19 mouse cellular contexts compared by ENCODE assay signal in genomic region chrX:115256151-115256550, GRCm38 (mm10).
DNase-seq lines count a peak whose midpoint lies in the region; ATAC-seq and TF ChIP-seq lines count a peak whose summit lies in the region.
"Had no signal": no experiment of that assay in that cellular context is flagged by ENCODE, and none has a peak within 500 bp of the region (broad histone marks: within the 10 kb centered on the region; RNA-seq: fewer than 3 reads in every experiment).

No protein-coding gene starts in this region.

- TF ChIP-seq CTCF in ES-Bruce4 (IDR thresholded peaks at IDR 0.05; ENCODE audit: low read depth, low read length), result no peak

- H3K9me3 ChIP-seq in ES-Bruce4 (replicated peaks; ENCODE audit: control insufficient read depth, insufficient read depth, low read length, poor library complexity, severe bottlenecking) (no peaks in the 10 kb centered on the region), ES-E14 (ENCODE audit: control insufficient read depth, insufficient read depth, low read depth, low read length) (no peaks in the 10 kb centered on the region)
- H3K9me3 ChIP-seq in embryonic facial prominence, embryonic 10.5 days, result no peaks in the 10 kb centered on the region; the same call in 1 of the 2 replicates
- H3K9me3 ChIP-seq: embryonic facial prominence, embryonic 12.5 days; forebrain, embryonic 13.5 days; forebrain, embryonic 15.5 days had no signal

- in situ Hi-C loops in ES-E14 (cut with MboI; ENCODE audit: low sequenced_read_pairs in 2 of 2, unreplicated experiment in 2 of 2), result no loop called here

- TF ChIP-seq EP300 in ES-Bruce4 (IDR thresholded peaks at IDR 0.05; ENCODE audit: insufficient read depth, low read depth, low read length), result no peak

- no peaks in the 10 kb centered on the region for H3K27me3 ChIP-seq in ES-Bruce4 (ENCODE audit: control insufficient read depth, insufficient read depth, low read length, poor library complexity, severe bottlenecking)
- H3K27me3 ChIP-seq in embryonic facial prominence, embryonic 10.5 days (replicated peaks; ENCODE audit: low read depth, poor library complexity, severe bottlenecking), result no peaks in the 10 kb centered on the region
- H3K27me3 ChIP-seq: embryonic facial prominence, embryonic 12.5 days; forebrain, embryonic 13.5 days; forebrain, embryonic 15.5 days had no signal

- no peak for TF ChIP-seq POLR2A in ES-Bruce4 (IDR thresholded peaks at IDR 0.05; ENCODE audit: insufficient read depth, low read length)

- DNase-seq in ES-E14 (ENCODE audit: low read depth, low spot score) (peak; percentile 15), ZHBTc4 (ENCODE audit: low read depth, low spot score) (peak; percentile 60)
- DNase-seq in cerebellum, postnatal 10 days, result no peak
- DNase-seq in embryonic facial prominence, embryonic 10.5 days (ENCODE audit: low spot score), result no peak
- DNase-seq: adrenal gland, adult 2 months; adrenal gland, postnatal 10 days; adrenal gland, postnatal 25 days; cerebellum, adult 11-12 months; cerebellum, adult 2 months; cerebellum, adult 9-10 months; cerebellum, postnatal 14 days; cerebellum, postnatal 36 days; embryo, embryonic 11 days; forebrain, postnatal 0 days had no signal

- 86% methylated on average over 16 of the region's 16 CpGs for WGBS in embryonic facial prominence, embryonic 10.5 days

- H3K4me3 ChIP-seq in ES-Bruce4 (ENCODE audit: low read depth, low read length) (peak overlapping the region; percentile 41), ES-E14 (ENCODE audit: insufficient read depth in 1 of 2, low read depth in 1 of 2, low read length in 2 of 2, poor library complexity in 1 of 2, severe bottlenecking in 1 of 2) (peak overlapping the region; percentile 13 to 57)
- H3K4me3 ChIP-seq in embryonic facial prominence, embryonic 10.5 days, result no peak overlapping the region
- H3K4me3 ChIP-seq: embryonic facial prominence, embryonic 12.5 days; forebrain, embryonic 13.5 days; forebrain, embryonic 15.5 days had no signal

- H3K36me3 ChIP-seq in ES-Bruce4 (ENCODE audit: control insufficient read depth, insufficient read depth, low read length, poor library complexity, severe bottlenecking), result no peaks in the 10 kb centered on the region
- no peaks in the 10 kb centered on the region for H3K36me3 ChIP-seq in ES-E14 (ENCODE audit: control insufficient read depth, insufficient read depth, low read length, poor library complexity, severe bottlenecking)
- H3K36me3 ChIP-seq in embryonic facial prominence, embryonic 10.5 days (replicated peaks), result no peaks in the 10 kb centered on the region
- H3K36me3 ChIP-seq: embryonic facial prominence, embryonic 12.5 days; forebrain, embryonic 15.5 days had no signal

- no peak for ATAC-seq in cerebellum, adult (ENCODE audit: insufficient number of reproducible peaks, low FRiP score, low TSS enrichment)
- ATAC-seq: forebrain, embryonic 13.5 days; forebrain, embryonic 15.5 days; forebrain, postnatal 0 days had no signal

- H3K4me1 ChIP-seq in ES-Bruce4 (ENCODE audit: control insufficient read depth, insufficient read depth, low read length), result no peaks in the 10 kb centered on the region
- no peaks in the 10 kb centered on the region for H3K4me1 ChIP-seq in ES-E14 (ENCODE audit: control insufficient read depth in 2 of 2, insufficient read depth in 2 of 2, low read length in 2 of 2, poor library complexity in 1 of 2)
- H3K4me1 ChIP-seq in embryonic facial prominence, embryonic 10.5 days, result no peaks in the 10 kb centered on the region
- H3K4me1 ChIP-seq: embryonic facial prominence, embryonic 12.5 days; forebrain, embryonic 13.5 days; forebrain, embryonic 15.5 days had no signal

- H3K27ac ChIP-seq in ES-Bruce4 (ENCODE audit: insufficient read depth, low read length) (no peak overlapping the region), ES-E14 (ENCODE audit: insufficient read depth, low read depth, low read length, poor library complexity, severe bottlenecking) (no peak overlapping the region)
- no peak overlapping the region for H3K27ac ChIP-seq in embryonic facial prominence, embryonic 10.5 days (replicated peaks)
- H3K27ac ChIP-seq: embryonic facial prominence, embryonic 12.5 days; forebrain, embryonic 13.5 days; forebrain, embryonic 15.5 days had no signal

- H3K9ac ChIP-seq in ES-Bruce4 (ENCODE audit: low read depth, poor library complexity, severe bottlenecking), result no peak overlapping the region
- H3K9ac ChIP-seq in ES-E14 (ENCODE audit: insufficient read depth, low read depth, low read length, poor library complexity, severe bottlenecking), result peak overlapping the region; percentile 15; the same call in 1 of the 2 replicates
- H3K9ac ChIP-seq: embryonic facial prominence, embryonic 12.5 days; forebrain, embryonic 13.5 days; forebrain, embryonic 15.5 days; forebrain, postnatal 0 days had no signal

TF ChIP-seq in ES-E14, 5 proteins besides CTCF, POLR2A, EP300 and RAD21:
- TF ChIP-seq MAFK (IDR thresholded peaks at IDR 0.05; ENCODE audit: insufficient read depth, low read depth, low read length) (no peak), HCFC1 (IDR thresholded peaks at IDR 0.05; ENCODE audit: borderline replicate concordance, insufficient read depth, low read length) (no peak), CHD2 (IDR thresholded peaks at IDR 0.05; ENCODE audit: low read depth, low read length) (no peak), ZNF384 (IDR thresholded peaks at IDR 0.05; ENCODE audit: low read depth, low read length) (no peak), ZC3H11A (IDR thresholded peaks at IDR 0.05; ENCODE audit: borderline replicate concordance, low read depth, low read length) (no peak)

Comparison
In these comparisons a context has a peak if more than half of its experiments do, and no peak if none do; other contexts are left out.
1. DNase-seq: peak in ES-E14 (single experiment) and ZHBTc4 (single experiment); none in cerebellum, postnatal 10 days (0 of 2) and embryonic facial prominence, embryonic 10.5 days (single experiment).